Mouse (Mus musculus): ENCODE data around the gene Slc35g3.

DNA sequence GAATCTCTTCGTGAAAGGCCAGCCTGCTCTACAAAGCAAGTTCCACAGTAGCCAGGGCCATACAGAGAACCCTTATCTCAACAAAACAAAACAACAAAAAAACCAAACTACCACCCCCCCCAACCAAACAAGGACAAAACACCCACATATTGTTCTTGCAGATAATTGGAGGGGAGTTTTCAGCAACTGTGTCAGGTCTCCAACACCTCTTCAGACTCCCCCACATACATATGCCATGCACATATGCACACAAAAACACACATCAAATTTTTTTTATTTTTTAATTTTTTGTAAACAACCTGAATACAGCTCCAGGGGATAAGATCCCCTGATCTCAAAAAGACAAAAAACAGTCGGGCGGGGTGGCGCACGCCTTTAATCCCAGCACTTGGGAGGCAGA lies 7.5 kb downstream of the Slc35g3 start:
- TF ChIP-seq EP300 (IDR thresholded peaks at IDR 0.05; ENCODE audit: low read depth) (no peak), CTCF (IDR thresholded peaks at IDR 0.05; ENCODE audit: low read depth) (no peak)

Data from liver, postnatal 0 days (tissue).